13 mouse cellular contexts compared by ENCODE assay signal in genomic region chr1:62411368-62411767, GRCm38 (mm10).
"Had no signal": no experiment of that assay in that cellular context is flagged by ENCODE, and none has a peak within 500 bp of the region (broad histone marks: within the 10 kb centered on the region; RNA-seq: fewer than 3 reads in every experiment).

No protein-coding gene starts in this region.

- H3K36me3 ChIP-seq: liver, embryonic 13.5 days; midbrain, embryonic 12.5 days; midbrain, embryonic 15.5 days; neural tube, embryonic 12.5 days; neural tube, embryonic 15.5 days had no signal

- ATAC-seq: midbrain, embryonic 15.5 days had no signal

- H3K9ac ChIP-seq: liver, embryonic 13.5 days; midbrain, embryonic 12.5 days; midbrain, embryonic 15.5 days; neural tube, embryonic 12.5 days; neural tube, embryonic 15.5 days had no signal

- H3K4me3 ChIP-seq: layer of hippocampus, adult 2 months; liver, embryonic 13.5 days; midbrain, embryonic 12.5 days; midbrain, embryonic 15.5 days; neural tube, embryonic 12.5 days; neural tube, embryonic 15.5 days had no signal

- H3K4me2 ChIP-seq: liver, embryonic 13.5 days; midbrain, embryonic 12.5 days; midbrain, embryonic 15.5 days; neural tube, embryonic 12.5 days; neural tube, embryonic 15.5 days had no signal

- DNase-seq: kidney, postnatal 25 days; layer of hippocampus, adult 9-11 months; liver, embryonic 13.5 days; lung, adult 2 months; lung, postnatal 4 days; thymus, adult 18-20 months; thymus, postnatal 36 days had no signal

- H3K27ac ChIP-seq: kidney, postnatal 0 days; layer of hippocampus, adult 2 months; liver, embryonic 13.5 days; midbrain, embryonic 12.5 days; midbrain, embryonic 15.5 days; neural tube, embryonic 12.5 days; neural tube, embryonic 15.5 days had no signal

- H3K27me3 ChIP-seq: liver, embryonic 13.5 days; midbrain, embryonic 12.5 days; midbrain, embryonic 15.5 days; neural tube, embryonic 12.5 days; neural tube, embryonic 15.5 days had no signal

- H3K4me1 ChIP-seq: midbrain, embryonic 15.5 days; neural tube, embryonic 12.5 days; neural tube, embryonic 15.5 days had no signal

- H3K9me3 ChIP-seq: liver, embryonic 13.5 days; midbrain, embryonic 12.5 days; midbrain, embryonic 15.5 days; neural tube, embryonic 12.5 days; neural tube, embryonic 15.5 days had no signal
